Mouse (Mus musculus) embryonic fibroblast, embryonic 13.5 days (primary cell): ENCODE measurements around the gene Itgam. TPM values are rescaled to one million over a fixed set of nuclear protein-coding genes. Genes with fewer than 3 reads are reported as not detected.
"Not testable (repeated sequence)": the region's sequence is repeated elsewhere in the genome, so short reads cannot be mapped to it uniquely, and the experiment has no call there.

Source experiments
- H3K27ac ChIP-seq: 2 replicates; pipeline ENCODE4 v1.5.1; 2012; ENCODE audit warnings: low read length, control low read depth, inconsistent platforms; ENCODE audit not compliant: insufficient read depth
- H3K4me1 ChIP-seq: 2 replicates; pipeline ENCODE4 v1.6.1; 2011; ENCODE audit warnings: low read length; ENCODE audit not compliant: control insufficient read depth, insufficient read depth
- H3K4me3 ChIP-seq: 2 replicates; pipeline ENCODE4 v1.5.1; 2011; ENCODE audit warnings: mild to moderate bottlenecking, control low read depth, low read length; ENCODE audit not compliant: insufficient read depth
- CTCF ChIP-seq: IDR thresholded peaks from 2 replicates; pipeline ENCODE4 v1.5.1; 2011; ENCODE audit warnings: mild to moderate bottlenecking, control low read depth, low read length, moderate library complexity, borderline replicate concordance; ENCODE audit not compliant: insufficient read depth
- POLR2A ChIP-seq: IDR thresholded peaks from 2 replicates; pipeline ENCODE4 v1.6.1; 2011; ENCODE audit warnings: low read depth, mild to moderate bottlenecking, control low read depth, low read length, moderate library complexity
- polyA plus RNA-seq: library from polyadenylated mRNA; stranded (reverse); fragments of >200 nt; gene quantifications from 2 replicates; pipeline ENCODE4 v1.2.4, GENCODE M21; 2011; ENCODE audit warnings: low read depth; ENCODE audit not compliant: missing spikeins, insufficient read length

Itgam gene
- polyA plus RNA-seq, 1 experiment = 1.8 TPM

DNA sequence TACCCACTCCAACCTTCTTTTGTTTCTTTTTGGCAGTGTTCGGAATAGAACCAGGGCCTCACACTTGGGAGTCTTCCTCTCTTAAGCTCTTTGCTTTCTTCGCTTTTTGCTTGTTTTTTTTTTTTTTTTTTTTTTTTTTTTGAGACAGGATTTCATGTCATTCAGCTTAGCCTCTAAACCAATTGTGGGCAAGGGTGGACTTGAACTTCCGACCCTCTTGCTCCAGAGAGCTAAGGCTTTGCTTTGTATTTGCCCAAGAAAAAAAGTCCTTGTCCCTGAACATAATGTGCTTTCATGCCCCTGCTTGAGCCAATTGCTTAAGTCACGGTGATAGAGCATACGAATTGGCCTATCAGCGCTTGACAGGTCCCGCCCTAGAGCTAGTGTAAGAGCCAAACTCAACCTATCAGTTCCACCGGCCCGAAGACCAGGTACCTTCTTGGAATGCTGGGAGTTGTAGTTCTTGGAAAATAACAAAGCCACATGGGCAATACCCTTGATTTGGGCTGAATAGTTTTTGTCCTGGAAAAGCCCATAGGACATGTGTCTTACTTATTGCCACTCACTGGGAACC lies 30.9 kb upstream of the Itgam start:
- TF ChIP-seq POLR2A = no peak
- TF ChIP-seq CTCF = no peak
- Histone ChIP-seq H3K27ac (no peak overlapping the region), H3K4me3 (no peak overlapping the region), H3K4me1 (no peaks in the 10 kb centered on the region)

DNA sequence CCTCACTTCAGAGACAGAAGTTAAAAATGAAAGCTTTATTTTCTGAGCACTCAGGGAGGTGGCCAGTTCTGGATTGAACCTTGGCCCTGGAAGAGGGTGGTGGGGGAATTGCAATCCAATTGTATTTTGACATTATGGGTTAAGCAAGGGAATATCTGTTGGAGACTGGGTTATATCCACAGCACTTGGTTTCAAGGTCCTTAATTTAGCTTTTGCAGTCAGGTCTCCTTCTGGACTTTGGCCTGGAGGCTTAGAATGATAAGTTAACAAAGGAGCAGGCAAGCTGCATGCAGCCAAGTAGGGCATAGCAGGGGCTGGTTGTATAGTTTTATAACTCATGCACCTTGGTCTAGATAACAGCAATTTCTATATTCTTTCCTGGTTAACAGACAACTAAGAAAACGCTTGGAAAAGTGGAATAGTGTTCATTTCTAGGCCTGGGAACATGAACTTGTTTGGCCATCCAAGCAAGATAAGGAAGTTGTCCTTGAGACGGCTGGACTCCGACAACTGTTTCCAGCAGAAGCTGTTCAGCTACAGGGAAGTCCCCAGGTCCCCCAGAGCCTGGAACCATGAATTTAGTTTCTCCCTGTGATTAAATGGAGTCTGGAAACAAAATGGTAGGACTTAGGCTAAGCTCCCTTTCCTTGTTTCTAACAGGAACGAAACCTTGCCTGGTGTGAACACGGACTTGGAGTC lies 30.0 kb upstream of the Itgam start:
- Histone ChIP-seq H3K4me1 (no peaks in the 10 kb centered on the region), H3K4me3 (no peak overlapping the region), H3K27ac (no peak overlapping the region)
- TF ChIP-seq POLR2A (no peak), CTCF (no peak)

DNA sequence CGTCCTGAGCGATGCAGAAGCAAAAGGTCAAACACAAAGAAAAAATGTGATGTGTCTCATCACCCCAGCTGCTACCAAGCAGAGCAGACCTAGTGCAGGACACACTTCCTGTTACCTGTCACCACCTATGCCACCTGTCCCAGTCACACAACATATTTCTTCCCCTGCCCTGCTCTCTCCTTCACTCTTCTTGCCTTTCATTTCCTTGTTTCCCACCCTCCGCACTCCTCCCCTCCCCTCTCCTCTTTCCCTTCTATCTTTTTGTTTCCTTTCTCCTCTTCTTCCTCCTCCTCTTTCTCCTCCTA lies 29.5 kb upstream of the Itgam start:
- Histone ChIP-seq H3K27ac (no peak overlapping the region), H3K4me3 (no peak overlapping the region), H3K4me1 (no peaks in the 10 kb centered on the region)
- TF ChIP-seq POLR2A = no peak
- no peak for TF ChIP-seq CTCF

DNA sequence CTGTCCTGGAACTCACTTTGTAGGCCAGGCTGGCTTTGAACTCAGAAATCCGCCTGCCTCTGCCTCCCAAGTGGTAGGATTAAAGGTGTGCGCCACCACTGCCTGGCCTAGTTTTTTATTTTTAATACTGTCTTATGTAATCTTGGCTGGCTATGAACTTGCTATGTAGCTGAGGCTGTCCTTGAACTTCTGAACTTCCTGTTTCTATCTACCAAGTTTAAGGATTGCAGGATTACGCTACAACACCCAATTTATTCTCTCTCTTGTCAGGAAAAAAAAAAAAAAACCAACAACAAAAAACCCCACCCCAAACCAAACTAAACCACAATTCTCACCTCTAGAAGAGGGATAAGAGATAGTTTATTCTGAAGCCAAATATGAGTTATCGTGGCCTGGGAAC lies 28.8 kb upstream of the Itgam start:
- Histone ChIP-seq H3K4me3 (no peak overlapping the region), H3K4me1 (no peaks in the 10 kb centered on the region), H3K27ac (no peak overlapping the region)
- TF ChIP-seq CTCF = no peak
- no peak for TF ChIP-seq POLR2A

DNA sequence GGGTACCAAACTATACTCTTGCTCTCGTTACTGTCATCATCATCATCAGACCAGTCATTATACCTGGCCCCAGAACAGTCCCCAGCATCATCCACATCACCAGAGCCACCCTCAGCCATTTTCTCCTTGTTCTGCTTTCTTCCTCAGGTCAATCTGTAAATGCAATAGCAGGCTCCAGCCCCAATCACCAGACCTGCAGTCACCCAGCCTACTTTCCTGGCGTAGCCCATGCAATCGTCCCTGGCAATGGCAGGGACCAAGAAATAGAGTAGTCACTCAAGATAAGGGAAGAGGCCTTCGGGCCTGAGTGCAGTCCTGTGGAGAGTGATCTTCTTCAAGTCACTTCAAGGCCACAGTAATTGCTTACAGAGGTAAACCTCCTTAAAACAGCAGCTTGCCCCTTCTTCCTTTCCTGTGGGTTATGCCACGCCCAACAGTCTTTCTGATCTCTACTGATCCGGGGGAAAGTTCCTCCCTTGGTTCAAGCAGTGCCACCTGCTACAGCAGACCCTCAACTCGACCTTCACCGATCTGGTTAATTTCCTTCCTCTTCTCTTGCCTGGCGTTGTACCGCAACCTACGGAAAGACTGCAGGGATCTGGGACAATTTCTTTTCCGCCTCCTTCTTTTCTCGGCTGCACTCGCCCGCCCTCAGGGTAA lies 20.1 kb upstream of the Itgam start:
- H3K27ac ChIP-seq, H3K4me3 ChIP-seq, H3K4me1 ChIP-seq: not testable (repeated sequence)

DNA sequence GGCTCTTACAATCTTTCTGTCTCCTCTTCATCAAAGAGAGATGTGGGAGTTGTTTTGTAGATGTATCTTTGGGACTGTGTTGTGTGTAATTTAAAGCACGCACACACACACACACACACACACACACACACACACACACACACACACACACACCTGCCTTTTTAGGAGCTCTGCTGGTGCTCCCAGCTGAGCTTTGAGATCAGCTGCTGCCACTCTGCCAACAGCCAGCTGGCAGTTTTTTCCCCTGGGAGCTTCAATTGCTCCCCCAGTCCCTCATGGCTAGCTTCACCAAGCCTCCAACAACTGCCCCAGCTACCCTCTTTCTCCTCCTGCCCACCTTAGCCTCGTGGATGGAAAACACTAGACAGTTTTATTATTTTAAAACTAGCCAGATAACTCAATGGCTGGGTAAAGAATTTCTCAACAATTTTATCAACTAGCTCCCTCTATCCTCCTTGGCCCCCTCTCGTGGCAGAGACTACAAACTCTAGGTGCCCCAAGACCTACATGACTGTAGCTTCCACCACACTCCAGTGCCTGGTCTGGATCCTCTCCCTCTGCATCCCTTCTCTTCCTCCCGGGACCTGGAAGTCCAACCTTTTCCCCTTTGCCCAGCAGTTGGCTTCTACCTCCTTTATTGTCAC lies 18.2 kb upstream of the Itgam start:
- H3K4me3 ChIP-seq = no peak overlapping the region
- no peaks in the 10 kb centered on the region for H3K4me1 ChIP-seq
- TF ChIP-seq CTCF (no peak), POLR2A (no peak)
- no peak overlapping the region for H3K27ac ChIP-seq

DNA sequence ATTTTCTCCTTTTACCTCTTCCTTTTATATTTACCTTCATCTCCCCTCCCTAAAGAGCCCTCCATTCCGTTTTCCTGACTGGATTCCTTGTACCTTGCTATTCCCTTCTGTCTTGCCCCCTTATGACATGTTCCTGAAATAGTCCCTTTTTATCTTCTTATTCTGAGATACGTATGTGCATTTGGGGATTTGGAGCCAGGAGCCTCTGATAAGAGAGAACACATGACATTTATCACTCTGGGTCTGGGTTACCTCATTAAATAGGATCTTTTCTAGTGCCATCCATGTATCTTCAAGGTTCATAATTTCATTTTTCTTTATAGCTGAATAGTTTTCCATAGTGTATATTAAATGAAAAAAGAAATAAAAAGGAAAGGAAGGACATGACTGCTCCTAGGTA lies 16.8 kb upstream of the Itgam start:
- Histone ChIP-seq H3K27ac (no peak overlapping the region), H3K4me3 (no peak overlapping the region), H3K4me1 (no peaks in the 10 kb centered on the region)
- TF ChIP-seq CTCF (no peak), POLR2A (no peak)

DNA sequence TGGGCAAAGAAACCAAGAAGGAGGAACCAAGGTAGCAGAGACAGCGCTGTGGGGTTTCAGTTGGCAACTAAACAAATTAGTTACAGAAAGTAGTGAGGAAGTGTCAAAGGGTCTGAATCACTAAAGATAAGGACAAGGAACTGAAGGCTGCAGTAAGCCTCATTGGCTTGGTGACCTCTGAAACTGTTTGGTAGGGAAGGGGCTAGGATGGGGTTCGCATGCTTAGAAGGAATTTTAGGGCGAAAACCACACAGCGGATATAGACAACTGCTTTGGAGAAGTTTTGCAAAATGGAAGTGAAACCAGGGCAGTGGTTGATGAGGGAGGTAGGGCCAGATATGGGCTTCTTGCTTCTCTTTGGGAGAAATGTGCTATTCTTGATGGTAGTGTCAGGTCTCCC lies 13.6 kb upstream of the Itgam start:
- no peak for TF ChIP-seq POLR2A
- no peak for TF ChIP-seq CTCF
- no peak overlapping the region for H3K27ac ChIP-seq
- H3K4me3 ChIP-seq = no peak overlapping the region
- H3K4me1 ChIP-seq = no peaks in the 10 kb centered on the region

DNA sequence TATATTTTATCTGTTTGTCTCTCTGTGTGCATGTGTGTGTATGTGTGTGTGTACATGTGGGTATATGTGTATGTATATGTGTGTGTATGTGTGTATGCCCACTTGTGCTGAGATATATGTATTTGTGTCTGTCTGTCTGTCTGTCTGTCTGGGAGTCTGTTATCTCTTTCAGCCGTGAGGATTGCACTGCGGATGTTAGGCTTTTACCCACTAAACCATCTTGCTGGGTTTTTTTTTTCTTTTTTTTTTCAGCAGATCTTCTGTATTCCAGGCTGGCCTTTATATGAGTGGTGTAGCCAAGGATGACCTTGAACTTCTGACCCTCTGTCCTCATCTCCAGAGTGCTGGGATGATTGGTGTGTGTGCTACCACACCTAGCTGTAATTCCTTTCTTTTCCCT lies 13.2 kb upstream of the Itgam start:
- no peak for TF ChIP-seq CTCF
- no peak for TF ChIP-seq POLR2A
- no peak overlapping the region for H3K27ac ChIP-seq
- no peak overlapping the region for H3K4me3 ChIP-seq
- H3K4me1 ChIP-seq = no peaks in the 10 kb centered on the region

DNA sequence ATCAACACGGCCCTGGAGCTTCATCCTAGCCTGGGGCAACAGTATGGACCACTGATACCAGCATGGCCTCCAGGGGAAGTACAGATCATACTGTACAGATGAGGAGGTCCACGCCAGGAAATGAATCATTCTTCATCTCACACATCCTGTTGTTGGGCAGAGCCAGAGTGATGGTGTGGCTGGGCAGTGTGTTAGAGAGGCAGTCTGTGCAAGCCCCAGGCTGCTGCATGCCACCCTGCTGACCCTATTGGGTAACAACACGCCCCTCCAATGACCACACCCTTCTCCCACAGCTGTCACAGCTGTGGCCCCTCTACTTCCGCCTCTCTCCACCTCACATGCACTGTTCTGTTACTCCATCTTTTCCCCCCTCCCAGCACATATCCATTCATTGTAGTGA lies 11.7 kb upstream of the Itgam start:
- Histone ChIP-seq H3K4me3 (no peak overlapping the region), H3K27ac (no peak overlapping the region), H3K4me1 (no peaks in the 10 kb centered on the region)
- TF ChIP-seq POLR2A (no peak), CTCF (no peak)
